Mouse (Mus musculus) limb, embryonic 12.5 days (tissue): ENCODE data around the gene Cd9. TPM values are rescaled to one million over a fixed set of nuclear protein-coding genes. Genes with fewer than 3 reads are reported as not detected.

ENCODE experiments used
- ATAC-seq: fragments of 200-750 bp; cut with Nextera tagmentation; 2 replicates; pipeline ENCODE4 v1.8.0; 2017; ENCODE audit warnings: low read depth, moderate TSS enrichment; ENCODE audit not compliant: insufficient number of reproducible peaks, insufficient read depth, low FRiP score, low TSS enrichment
- H3K27ac ChIP-seq: fragments of 300-500 bp; sonication (generic); 2 replicates; pipeline ENCODE4 v1.5.1; 2016; ENCODE audit warnings: mild to moderate bottlenecking, moderate library complexity
- H3K27me3 ChIP-seq: fragments of 300-500 bp; sonication (generic); 2 replicates; pipeline ENCODE4 v1.6.1; 2016; ENCODE audit warnings: mild to moderate bottlenecking, moderate library complexity
- H3K36me3 ChIP-seq: fragments of 300-500 bp; sonication (generic); 2 replicates; pipeline ENCODE4 v1.6.1; 2016; ENCODE audit warnings: mild to moderate bottlenecking, moderate library complexity
- H3K4me1 ChIP-seq: fragments of 300-500 bp; sonication (generic); replicated peaks from 2 replicates; pipeline ENCODE4 v1.6.1; 2016
- H3K4me2 ChIP-seq: fragments of 300-500 bp; sonication (generic); 2 replicates; pipeline ENCODE4 v1.6.1; 2016; ENCODE audit warnings: mild to moderate bottlenecking, moderate library complexity
- H3K4me3 ChIP-seq: fragments of 300-500 bp; sonication (generic); replicated peaks from 2 replicates; pipeline ENCODE4 v1.5.1; 2016; ENCODE audit warnings: mild to moderate bottlenecking
- H3K9ac ChIP-seq: fragments of 300-500 bp; sonication (generic); replicated peaks from 2 replicates; pipeline ENCODE4 v1.6.1; 2016; ENCODE audit warnings: mild to moderate bottlenecking, moderate library complexity
- H3K9me3 ChIP-seq: fragments of 300-500 bp; sonication (generic); 2 replicates; pipeline ENCODE4 v1.6.1; 2016; ENCODE audit warnings: mild to moderate bottlenecking, moderate library complexity
- WGBS: fragments of 180-500 bp; shearing (Covaris S2); methylation state at CpG from one replicate; pipeline ENCODE4 v1.1.7; 2016; 5-methylcytosine and 5-hydroxymethylcytosine counted together
- polyA plus RNA-seq: library from polyadenylated mRNA; unstranded; fragments of >200 nt; fragmentation: Nextera tagmentation; extraction: Ambion mirVana; gene quantifications from 2 replicates; pipeline ENCODE4 v1.2.1, GENCODE M21; 2016

Gene Cd9
- 65.5 and 71.0 TPM in 2 replicates for polyA plus RNA-seq

DNA sequence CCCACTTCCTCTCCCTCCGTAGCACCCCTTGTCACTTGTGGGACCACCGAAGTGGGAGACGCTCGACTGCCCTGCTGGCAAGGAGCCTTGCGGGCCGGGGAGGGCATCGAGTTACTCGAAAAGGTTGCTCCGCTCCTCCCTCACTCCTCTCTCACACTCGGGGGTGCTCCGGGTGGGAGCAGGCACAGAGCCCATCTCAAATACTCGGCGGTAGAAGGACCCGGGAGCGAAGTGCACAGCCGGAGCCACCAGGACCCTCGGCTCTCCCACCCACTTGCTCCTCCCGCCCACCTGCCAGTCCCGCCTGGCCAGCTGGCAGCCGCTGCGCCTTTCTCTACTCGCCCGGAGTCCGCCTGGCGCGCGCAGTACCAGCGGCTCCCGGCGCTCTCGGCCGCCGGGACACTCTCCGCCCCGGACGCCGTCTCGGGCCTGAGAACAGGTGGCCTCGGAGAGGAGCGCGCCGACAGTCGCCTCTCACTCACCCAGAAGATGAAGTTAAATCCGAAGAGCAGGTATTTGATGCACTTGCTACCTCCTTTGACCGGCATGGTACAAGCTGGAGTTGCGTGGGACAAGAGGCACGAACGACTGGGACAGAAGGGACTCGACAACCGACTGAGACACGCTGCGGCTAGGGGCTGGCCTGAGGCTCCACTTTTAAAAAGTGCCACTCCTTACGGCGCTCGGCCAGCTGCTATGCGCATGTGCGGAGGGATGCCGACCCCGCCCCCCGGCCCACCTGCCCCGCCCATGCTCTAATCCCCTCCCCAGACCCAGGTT lies at the start of gene Cd9:
TSS of gene Cd9 (minus strand) at position 700 of the 780 bp plus-strand sequence.
- Histone ChIP-seq H3K4me3 (peak within 1 kb of the TSS; percentile 65), H3K36me3 (no peaks in the 10 kb centered on the region), H3K27ac (peak within 1 kb of the TSS; percentile 67), H3K4me1 (peaks cover 32% of the 10 kb centered on the region), H3K27me3 (peaks cover 38% of the 10 kb centered on the region), H3K4me2 (peak within 1 kb of the TSS; percentile 92), H3K9me3 (no peaks in the 10 kb centered on the region), H3K9ac (peak within 1 kb of the TSS; percentile 70)
- ATAC-seq: peak; percentile 86
- under 1% methylated on average over 59 of the region's 61 CpGs for WGBS

DNA sequence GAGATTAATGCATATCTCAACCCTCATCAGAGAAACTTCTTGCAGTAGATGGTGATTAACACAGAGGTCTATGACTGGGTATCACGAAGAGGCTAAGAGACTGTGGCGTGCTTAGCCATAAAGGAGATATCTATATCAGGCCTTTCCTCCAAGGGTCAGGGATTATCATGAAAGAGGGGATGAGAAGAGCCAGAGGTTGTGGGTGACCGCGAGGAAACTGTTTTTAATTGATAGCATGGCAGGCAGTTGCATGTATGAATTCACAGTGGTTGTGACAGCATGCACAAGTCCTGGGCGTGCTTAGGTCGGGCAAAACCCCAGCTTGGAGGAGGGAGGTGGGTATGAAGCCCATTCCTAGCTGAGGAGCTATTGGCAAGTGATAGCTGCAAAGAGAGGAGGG lies 46.7 kb upstream of the Cd9 start:
- Histone ChIP-seq H3K9me3 (no peaks in the 10 kb centered on the region), H3K27ac (no peak overlapping the region), H3K4me1 (peaks cover 4% of the 10 kb centered on the region), H3K9ac (no peak overlapping the region), H3K4me2 (no peak overlapping the region), H3K36me3 (no peaks in the 10 kb centered on the region), H3K4me3 (no peak overlapping the region), H3K27me3 (peaks cover 7% of the 10 kb centered on the region; the same call in 1 of the 2 replicates)
- ATAC-seq: no peak
- WGBS: 82% methylated on average over 6 of the region's 6 CpGs

DNA sequence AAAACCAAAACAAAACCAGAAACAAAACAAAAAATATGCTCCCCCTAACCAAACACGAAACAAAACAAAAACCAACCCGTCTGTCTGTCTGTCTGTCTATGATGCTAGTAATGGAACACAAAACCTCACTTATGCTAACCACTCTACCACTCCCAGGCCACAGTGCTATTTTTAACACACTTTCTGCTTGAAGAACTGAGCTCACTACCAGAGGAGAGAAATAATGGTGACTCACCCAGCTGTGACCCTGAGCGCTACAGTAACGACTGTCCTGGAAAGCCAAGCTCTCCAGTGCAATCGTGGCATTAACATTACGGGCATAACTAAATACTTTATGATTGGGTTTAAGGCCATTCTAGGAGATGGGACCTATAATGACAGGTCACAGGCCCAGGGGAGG lies 46.2 kb upstream of the Cd9 start:
- H3K4me3 ChIP-seq: no peak overlapping the region
- 88% methylated on average over 6 of the region's 6 CpGs for WGBS
- H3K27me3 ChIP-seq: peaks cover 7% of the 10 kb centered on the region; the same call in 1 of the 2 replicates
- no peak overlapping the region for H3K9ac ChIP-seq
- H3K9me3 ChIP-seq: no peaks in the 10 kb centered on the region
- ATAC-seq: no peak
- no peak overlapping the region for H3K4me2 ChIP-seq
- H3K4me1 ChIP-seq: peaks cover 4% of the 10 kb centered on the region
- no peak overlapping the region for H3K27ac ChIP-seq
- H3K36me3 ChIP-seq: no peaks in the 10 kb centered on the region

DNA sequence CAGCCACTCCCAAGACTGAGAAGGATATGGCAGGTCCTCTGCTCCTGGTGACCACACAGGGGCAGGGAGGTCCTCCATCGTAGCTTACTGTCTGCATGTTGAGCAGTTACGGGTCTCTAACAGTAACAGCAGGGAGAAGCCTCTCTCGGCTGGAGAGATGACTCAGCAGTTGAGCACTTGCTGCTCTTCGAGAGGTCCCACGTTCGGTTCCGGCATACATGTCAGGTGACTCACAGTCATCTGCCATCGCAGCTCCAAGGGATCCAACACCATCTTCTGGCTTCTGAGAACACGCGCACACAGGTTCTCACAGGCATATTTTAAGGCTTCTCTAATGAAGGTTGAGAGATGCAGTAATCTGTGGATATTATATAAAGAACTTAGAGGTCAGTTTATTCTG lies 45.6 kb upstream of the Cd9 start:
- Histone ChIP-seq H3K4me3 (no peak overlapping the region), H3K9me3 (no peaks in the 10 kb centered on the region), H3K4me1 (peaks cover 4% of the 10 kb centered on the region), H3K27me3 (peaks cover 7% of the 10 kb centered on the region; the same call in 1 of the 2 replicates), H3K9ac (no peak overlapping the region), H3K4me2 (no peak overlapping the region), H3K36me3 (no peaks in the 10 kb centered on the region), H3K27ac (no peak overlapping the region)
- ATAC-seq: no peak
- WGBS: 82% methylated on average over 10 of the region's 10 CpGs

DNA sequence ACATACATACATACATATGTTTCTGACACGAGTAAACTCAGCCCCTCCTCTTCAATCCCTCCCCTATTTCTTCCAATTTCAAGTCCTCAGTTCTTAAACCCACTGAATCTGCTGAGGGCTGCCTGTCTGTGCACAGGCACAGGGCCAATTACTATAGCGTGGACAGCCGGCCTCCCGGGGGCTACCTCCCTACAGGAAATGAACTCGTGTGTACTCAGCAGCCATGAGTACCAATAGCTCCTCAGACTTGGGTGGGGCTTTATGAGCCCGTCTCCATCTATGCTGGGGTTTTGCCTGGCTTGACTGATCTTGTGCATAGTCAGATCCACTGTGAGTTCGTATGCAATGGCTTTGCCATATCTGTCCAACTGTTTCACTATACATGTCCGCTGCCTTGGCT lies 44.8 kb upstream of the Cd9 start:
- no peak overlapping the region for H3K27ac ChIP-seq
- H3K9me3 ChIP-seq: no peaks in the 10 kb centered on the region
- H3K4me1 ChIP-seq: peaks cover 4% of the 10 kb centered on the region
- ATAC-seq: no peak
- no peak overlapping the region for H3K4me3 ChIP-seq
- WGBS: 57% methylated on average over 8 of the region's 8 CpGs
- no peaks in the 10 kb centered on the region for H3K36me3 ChIP-seq
- no peak overlapping the region for H3K9ac ChIP-seq
- no peak overlapping the region for H3K4me2 ChIP-seq
- peaks cover 7% of the 10 kb centered on the region; the same call in 1 of the 2 replicates for H3K27me3 ChIP-seq

- H3K27me3 ChIP-seq: peaks cover 7% of the 10 kb centered on the region; the same call in 1 of the 2 replicates
- no peak overlapping the region for H3K4me2 ChIP-seq
- ATAC-seq: no peak
- H3K9ac ChIP-seq: no peak overlapping the region
- H3K4me3 ChIP-seq: no peak overlapping the region
- 83% methylated on average over 5 of the region's 5 CpGs for WGBS
- peaks cover 4% of the 10 kb centered on the region for H3K4me1 ChIP-seq
- H3K36me3 ChIP-seq: no peaks in the 10 kb centered on the region
- H3K27ac ChIP-seq: no peak overlapping the region
- H3K9me3 ChIP-seq: no peaks in the 10 kb centered on the region
These were observed 43.9 kb upstream of the Cd9 start for GRCm38 (mm10) chr6:125538469-125538868.

GRCm38 (mm10) chr6:125534990-125535389 lies 40.4 kb upstream of the Cd9 start:
- no peak overlapping the region for H3K27ac ChIP-seq
- H3K9me3 ChIP-seq: no peaks in the 10 kb centered on the region
- no peak overlapping the region for H3K9ac ChIP-seq
- no peaks in the 10 kb centered on the region for H3K27me3 ChIP-seq
- peaks cover 4% of the 10 kb centered on the region for H3K4me1 ChIP-seq
- WGBS: 92% methylated on average over 5 of the region's 5 CpGs
- no peak overlapping the region for H3K4me3 ChIP-seq
- no peaks in the 10 kb centered on the region for H3K36me3 ChIP-seq
- no peak for ATAC-seq
- no peak overlapping the region for H3K4me2 ChIP-seq

GRCm38 (mm10) chr6:125533104-125533650 lies 38.6 kb upstream of the Cd9 start:
- H3K4me2 ChIP-seq: no peak overlapping the region
- ATAC-seq: no peak
- WGBS: 84% methylated on average over 11 of the region's 11 CpGs

GRCm38 (mm10) chr6:125529479-125529878 lies 34.9 kb upstream of the Cd9 start:
- no peaks in the 10 kb centered on the region for H3K4me1 ChIP-seq
- H3K4me3 ChIP-seq: no peak overlapping the region
- no peak overlapping the region for H3K4me2 ChIP-seq
- no peaks in the 10 kb centered on the region for H3K9me3 ChIP-seq
- H3K36me3 ChIP-seq: no peaks in the 10 kb centered on the region
- no peaks in the 10 kb centered on the region for H3K27me3 ChIP-seq
- 87% methylated on average over 5 of the region's 5 CpGs for WGBS
- no peak overlapping the region for H3K9ac ChIP-seq
- ATAC-seq: no peak
- H3K27ac ChIP-seq: no peak overlapping the region

More at GRCm38 (mm10) chr6:125533104-125533650, 38.6 kb upstream of the Cd9 start:
- no peaks in the 10 kb centered on the region for H3K27me3 ChIP-seq
- H3K9ac ChIP-seq: no peak overlapping the region
- no peak overlapping the region for H3K4me3 ChIP-seq
- no peaks in the 10 kb centered on the region for H3K36me3 ChIP-seq
- H3K4me1 ChIP-seq: no peaks in the 10 kb centered on the region
- no peaks in the 10 kb centered on the region for H3K9me3 ChIP-seq
- no peak overlapping the region for H3K27ac ChIP-seq

DNA sequence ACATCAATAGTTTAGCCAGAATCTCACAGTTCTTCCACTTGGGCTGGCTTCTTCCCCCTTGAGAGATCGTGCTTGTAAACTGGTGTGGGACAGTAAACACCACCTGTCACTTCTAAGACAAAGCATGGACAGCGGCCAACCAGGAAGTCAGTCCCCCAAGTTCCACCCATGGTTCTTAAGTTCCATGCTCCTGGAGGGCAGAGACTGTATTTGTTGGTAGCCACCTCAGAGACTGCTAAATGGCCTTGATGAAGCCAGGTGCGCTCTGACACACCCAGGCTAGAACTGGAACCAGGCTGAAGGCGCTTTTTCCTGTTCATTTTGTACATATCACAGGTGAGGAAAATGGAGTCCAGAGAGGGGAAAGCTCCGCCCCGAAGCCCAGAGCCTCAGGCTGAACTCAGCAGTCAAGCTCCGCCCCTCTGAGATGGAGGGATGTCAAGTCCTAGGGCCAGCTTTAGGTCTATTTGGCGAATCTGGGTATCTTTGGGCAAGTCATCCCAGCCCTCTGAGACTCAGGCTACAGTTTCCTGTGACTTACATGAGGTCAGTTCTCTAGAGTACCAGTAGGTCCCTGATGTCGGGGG lies 34.1 kb upstream of the Cd9 start:
- H3K36me3 ChIP-seq: no peaks in the 10 kb centered on the region
- no peaks in the 10 kb centered on the region for H3K9me3 ChIP-seq
- H3K9ac ChIP-seq: no peak overlapping the region
- no peak overlapping the region for H3K4me3 ChIP-seq
- H3K27me3 ChIP-seq: no peaks in the 10 kb centered on the region
- H3K4me1 ChIP-seq: no peaks in the 10 kb centered on the region
- WGBS: 84% methylated on average over 9 of the region's 9 CpGs
- ATAC-seq: no peak
- H3K4me2 ChIP-seq: no peak overlapping the region
- no peak overlapping the region for H3K27ac ChIP-seq

GRCm38 (mm10) chr6:125526066-125526465 lies 31.5 kb upstream of the Cd9 start:
- Histone ChIP-seq H3K4me3 (no peak overlapping the region), H3K9me3 (no peaks in the 10 kb centered on the region), H3K36me3 (no peaks in the 10 kb centered on the region), H3K9ac (no peak overlapping the region), H3K27me3 (no peaks in the 10 kb centered on the region), H3K4me2 (no peak overlapping the region), H3K4me1 (no peaks in the 10 kb centered on the region), H3K27ac (no peak overlapping the region)
- 70% methylated on average over 3 of the region's 3 CpGs for WGBS
- no peak for ATAC-seq
